Mouse (Mus musculus): ENCODE measurements around the gene Lrch1.

Lrch1 gene

DNA sequence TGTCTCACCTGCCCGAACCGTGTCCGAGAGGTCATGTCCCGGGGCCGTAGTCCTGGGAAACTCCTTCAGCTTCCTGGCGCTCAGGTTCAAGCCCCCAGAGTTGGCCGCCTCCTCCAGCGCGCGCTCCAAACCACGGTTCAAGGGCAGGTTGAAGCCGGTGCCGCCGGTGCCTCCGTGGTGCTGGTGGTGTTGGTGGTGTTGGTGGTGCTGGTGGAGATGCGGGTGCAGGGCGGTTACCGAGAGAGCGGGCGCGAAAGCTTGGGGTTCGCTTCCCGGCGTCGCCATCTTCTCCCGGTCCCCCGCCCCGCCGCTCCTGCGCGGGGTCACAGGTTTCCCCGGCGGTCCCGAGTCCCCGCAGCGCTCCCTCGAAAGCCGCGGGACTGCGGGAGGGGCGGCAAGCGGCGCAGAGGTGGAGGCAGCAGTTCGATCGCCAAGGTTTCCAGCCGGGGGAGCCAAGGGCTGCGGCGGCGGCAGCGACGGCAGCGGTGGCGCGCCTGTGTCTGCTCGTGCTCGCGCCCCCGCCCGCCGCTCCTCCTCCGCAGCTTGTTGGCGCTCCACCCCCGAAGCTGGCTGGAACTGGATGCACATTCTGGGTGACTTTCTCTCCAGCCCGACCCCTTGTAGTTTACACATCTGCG, at the start of gene Lrch1:
Gene Lrch1 (minus strand): TSS at position 501 of the 638 bp plus-strand sequence.
- peak; percentile 88 for DNase-seq (ENCODE audit: low read depth)

DNA sequence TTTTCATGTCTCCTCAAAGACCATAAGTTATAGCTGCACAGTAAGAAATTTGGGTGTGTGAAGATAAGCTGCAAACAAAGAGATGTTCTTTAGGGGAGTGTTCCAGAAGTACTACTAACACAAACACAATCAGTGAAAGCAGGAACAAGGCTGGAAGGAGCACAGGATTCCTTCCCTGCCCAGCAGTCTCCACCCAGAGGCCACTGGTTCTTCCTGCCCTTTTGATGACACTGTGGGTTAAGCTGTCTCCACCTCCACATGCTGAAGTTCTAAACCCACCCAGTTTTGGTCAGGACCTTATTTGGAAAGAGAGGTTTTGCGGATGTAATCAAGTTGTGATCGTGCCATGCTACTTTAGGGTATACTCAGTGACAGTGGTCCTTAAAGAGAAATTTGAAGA, 49.4 kb upstream of the Lrch1 start:
- no peak for DNase-seq (ENCODE audit: low read depth)

DNA sequence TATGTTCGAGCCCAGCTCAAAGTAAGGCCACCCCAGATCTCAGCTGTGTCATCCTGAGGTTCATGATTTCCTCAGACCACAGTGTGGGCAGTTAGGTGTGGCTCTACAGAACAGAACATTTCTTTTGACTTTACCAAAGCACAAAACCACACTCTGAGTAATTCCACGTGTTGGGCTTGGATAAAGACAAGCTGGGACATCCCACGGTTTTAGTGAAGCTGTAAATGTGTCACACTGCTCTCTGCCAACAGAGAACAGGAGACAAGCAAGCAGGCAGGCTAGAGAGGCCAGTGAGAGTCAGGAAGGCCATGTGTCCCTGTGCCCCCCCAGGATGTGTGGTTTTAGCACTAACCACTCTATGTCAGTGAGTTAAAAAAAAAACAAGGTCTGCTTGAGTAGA, 48.9 kb upstream of the Lrch1 start:
- peak; percentile 55 for DNase-seq (ENCODE audit: low read depth)

DNA sequence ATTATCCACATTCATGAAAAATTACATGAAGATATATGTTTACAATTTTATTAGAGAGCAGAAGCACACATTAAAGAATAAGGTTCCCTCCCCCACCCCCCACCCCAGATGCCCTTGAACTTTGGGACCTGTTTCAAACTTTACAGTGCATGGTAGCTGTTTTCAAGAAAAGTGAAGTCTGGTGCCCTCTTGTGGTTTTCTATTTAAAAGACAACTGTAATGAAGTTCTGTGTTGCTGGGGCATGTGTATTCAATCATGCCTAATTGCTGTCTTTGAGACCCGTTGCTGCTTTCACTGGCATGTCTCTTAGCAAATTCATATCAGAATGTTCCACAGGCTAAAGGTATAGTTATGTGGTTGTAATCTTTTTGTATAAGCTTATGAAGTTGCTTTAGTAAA, 42.8 kb upstream of the Lrch1 start:
- DNase-seq (ENCODE audit: low read depth), result peak; percentile 81

DNA sequence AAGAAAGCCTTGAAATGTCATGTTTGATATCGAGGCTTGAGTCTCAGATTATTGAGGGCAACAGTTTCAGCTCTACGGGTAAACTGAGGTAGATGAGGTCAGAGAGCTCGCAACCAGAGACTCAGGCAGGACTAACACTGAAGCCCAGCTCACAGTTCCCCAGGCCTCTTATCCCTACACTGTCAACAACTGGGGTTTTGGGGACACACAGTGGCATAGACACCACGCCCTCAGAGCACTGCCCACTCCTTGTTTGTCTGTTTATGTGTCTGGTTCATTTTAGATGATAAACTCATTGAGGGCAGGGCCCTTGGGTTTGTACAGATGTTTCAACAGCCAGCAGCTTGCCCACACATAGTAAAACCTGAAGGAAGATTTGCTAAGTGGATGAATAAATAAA, 42.2 kb upstream of the Lrch1 start:
- no peak for DNase-seq (ENCODE audit: low read depth)

DNA sequence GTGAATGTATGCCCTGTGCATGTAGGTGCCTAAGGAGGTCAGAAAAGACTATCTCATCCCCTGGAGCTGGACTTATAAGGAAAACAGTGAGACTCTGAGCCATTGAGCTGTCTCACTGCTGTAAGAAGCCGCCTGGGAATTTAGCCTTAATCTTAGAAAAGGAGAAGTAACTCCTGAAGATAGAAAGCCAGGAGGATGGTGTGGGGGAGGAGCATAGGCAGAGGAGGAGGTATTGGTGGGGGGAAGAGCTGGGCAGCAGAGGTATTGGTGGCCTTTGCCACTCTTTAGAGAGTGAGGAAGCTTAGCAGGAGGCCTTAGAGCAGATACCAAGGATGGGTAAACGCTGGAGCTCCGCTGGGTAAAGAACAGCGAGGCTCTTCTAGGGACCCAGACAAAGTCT, 41.6 kb upstream of the Lrch1 start:
- DNase-seq (ENCODE audit: low read depth), result no peak

DNA sequence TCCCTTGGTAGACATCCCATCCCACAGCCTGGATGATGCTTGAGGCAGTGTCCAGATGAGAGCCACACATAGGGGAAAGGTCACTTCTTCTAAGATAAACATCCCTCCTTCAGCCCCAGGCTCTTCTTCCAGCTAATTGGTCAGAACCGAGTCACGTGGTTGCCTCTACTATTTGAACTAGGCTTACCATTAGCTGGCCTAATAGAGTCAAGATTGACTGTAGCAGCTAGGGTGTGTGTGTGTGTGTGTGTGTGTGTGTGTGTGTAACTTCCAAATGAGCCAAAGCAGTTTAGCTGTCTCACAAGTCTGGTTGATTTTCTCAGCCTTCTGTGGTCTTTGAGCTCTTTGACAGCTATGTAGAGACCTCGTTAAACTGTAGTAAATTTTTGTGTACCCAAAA, 38.9 kb upstream of the Lrch1 start:
- DNase-seq (ENCODE audit: low read depth), result no peak

DNA sequence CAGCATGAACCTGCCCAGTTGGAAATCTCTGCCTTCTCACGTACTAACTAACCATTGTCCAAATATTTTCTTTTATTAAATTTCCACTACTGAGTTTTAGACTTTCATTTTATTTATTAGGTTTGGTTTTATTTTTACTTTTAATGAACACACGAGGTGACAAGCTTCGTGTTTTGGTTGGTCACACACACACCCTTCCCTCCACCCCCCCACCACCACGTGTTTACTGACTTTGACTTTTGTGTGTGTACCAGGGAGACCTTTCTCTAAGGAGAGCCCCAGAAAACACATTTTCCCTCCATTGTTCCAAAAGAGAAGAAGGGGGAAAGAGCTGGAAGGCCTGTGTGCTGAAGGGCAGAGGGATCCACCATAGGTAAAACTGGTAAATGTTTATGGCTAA, 38.0 kb upstream of the Lrch1 start:
- no peak for DNase-seq (ENCODE audit: low read depth)

DNA sequence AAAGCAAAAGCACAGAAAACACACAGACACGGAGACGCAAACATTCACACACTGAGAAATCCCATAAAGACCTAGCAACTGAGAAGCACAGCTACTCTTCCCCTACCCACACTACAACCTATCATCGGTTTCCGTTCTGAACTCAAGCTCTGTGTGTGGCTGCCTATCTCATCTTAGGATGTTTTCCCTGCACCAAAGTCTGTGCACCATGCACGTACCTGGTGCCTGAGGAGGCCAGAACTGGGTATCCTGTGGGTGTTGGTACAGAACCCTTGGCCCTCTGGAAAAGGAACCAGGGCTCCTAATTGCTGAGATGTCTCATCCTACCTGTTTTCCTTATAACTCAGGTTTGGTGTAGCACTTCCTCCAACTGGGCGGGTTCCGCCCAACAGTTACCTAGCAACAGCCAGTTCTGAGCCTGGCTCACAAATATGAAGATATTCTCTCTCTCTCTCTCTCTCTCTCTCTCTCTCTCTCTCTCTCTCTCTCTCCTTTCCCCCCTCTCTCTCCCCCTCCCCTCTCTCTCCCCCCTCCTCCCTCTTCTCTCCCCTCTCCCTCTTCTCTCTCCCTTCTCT, 37.2 kb upstream of the Lrch1 start:
- DNase-seq (ENCODE audit: low read depth), result no peak

DNA sequence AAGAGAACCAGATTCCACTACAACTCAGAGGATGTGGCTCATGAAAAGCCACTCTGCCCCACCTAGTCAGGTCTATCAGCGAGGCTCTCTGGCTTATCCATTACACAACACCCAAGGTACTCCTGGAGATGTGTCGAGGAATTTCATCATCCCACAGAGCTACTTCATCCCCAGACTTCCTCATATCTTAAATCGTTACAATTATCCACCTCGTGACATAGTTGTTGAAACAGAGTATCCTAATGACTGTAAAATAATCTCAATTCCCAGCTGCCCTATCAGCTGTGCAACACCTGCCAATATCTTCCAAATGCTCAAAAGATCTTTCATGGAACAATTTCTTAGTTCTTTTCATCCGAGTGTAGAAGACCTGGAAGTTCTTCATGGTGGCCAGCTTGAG, 35.4 kb upstream of the Lrch1 start:
- DNase-seq (ENCODE audit: low read depth), result no peak

DNA sequence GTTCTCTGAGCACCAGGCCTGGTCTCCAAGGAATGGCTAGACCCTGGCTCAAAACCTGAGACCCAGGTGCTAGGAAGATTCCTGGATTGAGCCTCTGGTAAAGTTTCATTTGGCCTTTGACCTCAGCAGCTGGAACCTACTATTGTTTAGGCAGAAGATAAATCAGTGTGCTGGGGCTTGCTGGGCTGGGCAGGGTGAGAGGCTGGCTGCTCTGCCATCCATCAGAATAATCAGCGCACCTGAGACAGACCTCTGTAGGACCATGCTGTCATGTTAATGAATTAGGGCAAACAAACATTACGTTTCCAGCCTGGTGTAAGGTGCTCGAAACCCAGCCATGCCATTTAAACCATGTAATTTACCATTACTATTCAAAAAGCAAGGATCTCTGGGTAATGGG, 33.3 kb upstream of the Lrch1 start:
- no peak for DNase-seq (ENCODE audit: low read depth)

DNA sequence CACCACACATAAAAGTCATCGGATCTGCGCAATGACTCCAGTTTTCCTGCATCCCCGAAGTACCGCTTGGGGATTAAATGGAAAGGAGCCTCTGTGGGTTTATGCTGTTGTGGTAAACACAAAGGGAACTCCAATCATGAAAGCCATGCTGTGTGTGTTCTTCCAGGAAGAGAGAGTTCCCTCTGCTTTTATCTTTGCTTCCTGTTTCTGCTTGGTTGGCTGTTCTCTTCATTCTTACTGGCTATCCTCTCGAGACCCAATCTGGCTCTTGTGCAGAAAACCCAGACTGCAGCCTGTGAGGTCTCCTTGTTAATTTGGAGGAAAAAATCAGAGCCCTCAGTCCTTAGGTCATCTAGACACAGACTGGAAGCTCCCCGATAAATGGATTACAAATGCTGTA, 29.3 kb upstream of the Lrch1 start:
- no peak for DNase-seq (ENCODE audit: low read depth)

DNA sequence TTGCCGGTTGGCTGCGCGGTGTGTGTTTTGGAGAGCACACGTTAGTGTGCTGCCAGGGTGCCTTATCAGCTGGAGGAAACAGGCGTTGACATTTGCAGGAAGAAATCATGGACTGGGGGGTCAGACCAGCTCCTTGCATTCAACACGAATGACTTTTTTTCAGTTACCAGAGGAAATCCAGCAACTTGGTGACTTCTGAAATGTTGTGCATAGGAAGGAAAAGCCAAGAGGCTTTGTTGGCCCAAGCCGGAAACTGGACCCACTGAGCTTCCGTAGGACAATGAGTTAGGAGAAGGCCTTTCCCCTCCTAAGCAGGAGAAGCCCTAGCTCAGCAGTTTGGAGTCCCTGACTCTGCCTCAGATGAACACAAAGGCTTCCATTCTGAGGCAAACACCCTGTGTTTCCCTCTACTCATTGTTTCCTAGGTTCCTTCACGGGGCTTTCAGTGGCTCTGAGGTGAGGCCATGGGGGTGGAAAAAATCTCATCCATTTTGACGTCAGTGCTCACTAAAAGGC, 26.5 kb upstream of the Lrch1 start:
- no peak for DNase-seq (ENCODE audit: low read depth)

DNA sequence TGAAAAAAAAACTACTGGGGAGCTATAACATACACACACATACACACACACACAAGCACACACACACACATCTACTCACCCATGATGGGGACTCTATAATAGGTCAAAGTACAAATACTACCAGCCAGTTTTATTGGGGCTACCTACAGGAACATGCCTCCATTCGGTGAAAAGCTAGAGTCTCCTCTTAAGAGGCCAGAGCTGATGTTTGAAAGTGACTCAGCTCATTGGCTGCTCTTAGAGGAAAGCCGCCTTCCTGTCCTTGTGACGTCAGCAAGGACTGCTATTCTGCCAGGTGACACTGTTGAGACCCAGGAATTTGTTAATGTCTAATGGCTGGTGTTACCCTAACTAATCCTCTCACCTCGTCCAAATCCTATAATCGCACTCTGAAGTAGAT, 25.0 kb upstream of the Lrch1 start:
- DNase-seq (ENCODE audit: low read depth), result no peak

DNA sequence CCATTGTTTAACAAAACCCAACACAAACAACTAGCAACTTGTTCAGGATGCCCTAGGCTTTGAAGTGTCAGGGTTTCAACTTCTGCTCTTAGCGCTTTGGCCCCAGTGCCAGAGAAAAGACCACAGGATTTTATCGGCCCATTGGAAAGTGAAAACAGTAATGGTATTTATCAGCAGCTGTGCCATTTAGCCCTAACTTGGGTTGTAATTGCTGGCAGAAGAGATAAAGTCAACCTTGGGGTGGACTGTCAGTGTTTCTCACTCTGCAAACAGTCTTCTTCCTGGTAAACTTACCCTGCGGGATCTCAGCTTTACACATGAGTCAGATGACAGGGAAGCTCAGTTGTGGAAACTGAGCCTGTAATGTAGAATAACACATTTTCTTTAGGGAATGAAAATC, 24.5 kb upstream of the Lrch1 start:
- DNase-seq (ENCODE audit: low read depth), result no peak

DNA sequence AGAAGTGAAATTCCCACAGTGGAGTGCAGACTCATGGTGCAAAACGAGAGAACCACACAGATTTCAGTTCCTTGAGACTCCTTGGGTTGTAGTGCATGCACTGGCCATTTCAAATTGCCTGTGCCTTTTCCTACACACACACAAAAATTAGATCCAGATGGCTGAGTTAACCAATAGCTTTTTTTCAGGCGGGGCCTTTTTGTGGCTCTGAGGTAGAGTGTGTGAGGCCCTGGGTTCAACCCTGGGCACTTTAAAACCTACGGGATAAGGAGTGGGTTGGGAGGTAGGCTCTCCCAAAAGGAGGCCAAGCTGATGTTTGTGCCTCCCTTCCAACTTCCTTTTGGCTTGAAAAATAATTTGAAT, 15.7 kb upstream of the Lrch1 start:
- peak; percentile 27 for DNase-seq (ENCODE audit: low read depth)

DNA sequence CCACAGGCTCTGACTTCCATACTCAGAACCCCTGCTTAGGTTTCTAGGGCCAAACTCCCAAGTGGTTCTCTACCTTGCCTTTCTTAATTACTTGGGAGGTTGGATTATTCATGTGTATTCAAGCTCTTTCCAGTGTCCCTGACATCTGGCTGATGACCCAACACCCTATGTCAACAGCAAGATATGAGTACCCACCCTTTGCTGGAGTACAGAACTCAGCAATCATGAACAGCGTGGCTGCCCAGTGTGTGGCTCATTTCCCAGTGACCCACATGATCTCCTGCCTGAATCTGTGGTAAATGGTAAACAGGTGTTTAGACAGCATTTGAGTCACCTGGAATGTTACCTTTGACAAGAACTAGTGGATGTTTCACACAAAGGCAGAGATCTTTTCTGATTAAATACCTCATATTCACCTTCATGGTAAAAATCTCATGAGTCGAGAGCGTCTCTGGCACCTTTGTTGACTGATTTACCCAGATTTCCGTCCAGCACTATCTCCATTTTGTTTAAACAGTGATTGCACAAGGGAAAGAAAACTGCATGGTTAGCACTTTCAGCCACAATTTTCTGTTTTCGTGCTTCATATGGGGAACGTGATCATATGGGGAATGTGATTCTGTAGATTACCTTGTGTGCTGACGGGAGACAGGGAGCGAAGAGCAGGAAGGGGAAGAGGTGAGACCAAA, 15.2 kb upstream of the Lrch1 start:
- no peak for DNase-seq (ENCODE audit: low read depth)

DNA sequence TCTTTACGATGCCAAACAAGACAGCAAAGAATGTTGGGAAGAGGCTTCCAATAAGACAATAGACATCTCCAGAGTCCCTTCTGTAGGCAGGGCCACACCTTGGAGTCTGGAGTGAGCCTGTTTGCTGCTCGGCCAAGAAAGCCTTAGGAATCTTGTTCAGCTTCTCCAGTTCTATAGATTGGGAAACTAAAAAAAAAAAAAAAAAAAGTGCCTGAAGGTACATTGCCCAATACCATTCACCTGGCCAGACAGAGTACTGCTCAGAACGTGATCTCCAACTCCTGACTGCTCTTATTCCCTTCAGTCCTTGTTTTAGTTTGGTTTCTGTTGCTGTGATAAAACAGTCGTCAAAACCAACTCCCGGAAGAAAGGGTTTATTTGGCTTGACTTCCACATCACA, 12.9 kb upstream of the Lrch1 start:
- DNase-seq (ENCODE audit: low read depth), result no peak

DNA sequence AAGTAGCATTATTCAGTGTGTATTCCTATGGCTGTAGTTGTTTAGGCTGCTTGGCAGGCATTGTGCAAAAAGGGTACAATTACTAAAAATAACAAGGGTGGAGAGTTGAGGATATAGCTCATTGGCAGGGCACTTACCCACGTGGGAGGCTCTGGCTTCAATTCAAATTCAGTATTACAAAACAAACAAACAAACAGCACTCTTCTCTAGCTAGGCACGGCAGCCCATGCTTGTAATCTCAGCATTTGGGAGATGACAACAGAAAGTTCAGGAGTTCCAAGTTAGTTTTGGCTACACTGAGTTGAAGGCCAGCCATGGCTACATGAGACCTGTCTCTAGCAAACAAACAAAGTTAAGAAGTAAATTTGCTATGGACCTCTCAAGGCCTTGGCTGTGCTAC, 9.0 kb upstream of the Lrch1 start:
- peak; percentile 11 for DNase-seq (ENCODE audit: low read depth)

DNA sequence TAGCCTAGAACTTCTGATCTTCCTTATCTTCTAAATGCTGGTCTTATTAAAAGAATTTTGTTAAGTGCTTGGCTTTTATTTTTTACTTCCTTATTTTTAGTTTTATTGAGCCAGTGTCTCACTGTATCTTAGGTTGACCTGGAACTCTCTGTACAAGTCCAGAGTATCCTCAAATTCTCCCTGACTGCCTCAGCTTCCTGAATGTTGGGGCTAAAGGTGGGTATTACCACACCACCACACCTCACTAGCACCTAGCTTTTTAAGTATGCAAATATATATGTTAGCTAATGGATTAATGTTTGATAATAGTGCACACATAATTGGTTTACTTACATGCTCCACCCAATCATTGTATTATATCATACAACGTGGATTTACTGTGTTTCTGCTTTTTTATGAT, 8.6 kb upstream of the Lrch1 start:
- DNase-seq (ENCODE audit: low read depth), result no peak

DNA sequence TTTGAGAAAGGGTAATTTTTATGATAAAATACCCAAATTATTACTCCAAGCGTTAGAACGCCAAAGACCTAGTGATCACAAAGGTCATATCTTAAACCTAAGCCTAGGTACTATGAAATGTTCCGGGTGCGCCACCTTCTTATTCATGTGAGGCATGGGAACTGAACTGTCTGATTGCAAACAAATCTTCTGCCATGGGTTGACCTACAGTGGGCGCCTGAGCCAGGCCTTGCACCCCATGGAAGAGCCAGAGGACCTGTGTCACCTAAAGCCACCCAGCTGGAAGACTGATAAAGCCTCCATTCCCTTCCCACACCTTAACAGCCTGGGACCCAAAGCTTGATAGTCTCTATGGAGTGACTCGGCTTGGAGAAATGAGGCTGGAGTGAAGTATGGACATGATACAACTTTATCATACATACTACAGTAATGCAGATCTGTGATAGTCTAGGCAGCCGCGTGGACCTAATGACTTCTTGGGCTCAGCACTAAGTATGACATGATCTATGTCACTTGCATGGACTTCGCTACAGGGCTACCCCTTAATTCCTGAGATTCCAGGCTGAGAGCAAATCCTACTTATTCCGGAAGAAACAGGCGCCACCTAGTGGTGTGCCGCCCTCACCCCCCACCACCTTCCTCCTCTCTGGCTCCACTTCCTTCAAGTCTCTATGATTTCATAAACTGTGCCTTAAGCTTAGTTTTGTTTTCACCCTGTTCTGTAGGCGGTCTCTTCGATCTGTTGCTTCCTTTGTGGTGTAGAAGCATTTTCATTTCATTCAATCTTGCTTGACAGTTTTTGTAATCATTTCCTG, 957 bp upstream of the Lrch1 start:
- peak; percentile 86 for DNase-seq (ENCODE audit: low read depth)

DNA sequence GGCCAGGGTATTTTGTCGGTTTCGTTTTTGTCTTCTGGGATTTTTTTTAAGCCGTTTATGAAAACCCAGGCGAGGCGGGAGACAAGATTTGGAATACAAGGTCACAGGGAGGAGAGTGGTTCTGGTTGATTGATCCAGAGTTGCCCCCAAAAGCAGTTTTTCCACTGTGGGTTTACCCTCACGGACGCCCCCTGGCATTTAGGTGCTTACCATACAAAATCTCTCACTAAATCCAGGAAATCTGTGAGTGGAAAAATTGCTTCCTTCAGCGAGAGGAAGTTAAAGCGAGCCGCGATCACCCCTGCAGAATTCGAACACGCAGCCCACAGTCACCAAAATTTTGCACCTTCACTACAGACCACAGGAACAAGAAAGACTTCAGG, 329 bp upstream of the Lrch1 start:
- DNase-seq (ENCODE audit: low read depth), result no peak
